ENCODE assay signal across 8 mouse cellular contexts in genomic region chr2:120608830-120609723, GRCm38 (mm10). TPM values are rescaled to one million over a fixed set of nuclear protein-coding genes. Genes with fewer than 3 reads are reported as not detected.
DNase-seq lines count a peak whose midpoint lies in the region; ATAC-seq lines count a peak whose summit lies in the region.

Gene Haus2 (plus strand): TSS chr2:120609383.
Gene Lrrc57 (minus strand): TSS chr2:120609520.

- peak; percentile 94 for DNase-seq in CD4-positive helper T cell, adult 2 months (ENCODE audit: low read depth, low spot score)
- peak; percentile 74 for DNase-seq in brain, embryonic 18.5 days (ENCODE audit: low read depth, low spot score)
- DNase-seq in kidney, postnatal 14 days = peak; percentile 94
- peak; percentile 88 for DNase-seq in liver, embryonic 13.5 days
- DNase-seq in neural tube, embryonic 10.5 days (ENCODE audit: extremely low spot score, low spot score) = peak; percentile 96

- peak within 1 kb of the TSS; percentile 81 for H3K4me2 ChIP-seq in heart, embryonic 14.5 days (ENCODE audit: low read length)
- H3K4me2 ChIP-seq in liver, embryonic 13.5 days = peak within 1 kb of the TSS; percentile 72
- H3K4me2 ChIP-seq in stomach, embryonic 16.5 days (ENCODE audit: low read depth, low read length) = peak within 1 kb of the TSS; percentile 93

- H3K27me3 ChIP-seq in heart, embryonic 14.5 days (ENCODE audit: control insufficient read depth, insufficient read depth, low read length) = no peaks in the 10 kb centered on the region
- H3K27me3 ChIP-seq in liver, embryonic 13.5 days = no peaks in the 10 kb centered on the region
- no peaks in the 10 kb centered on the region for H3K27me3 ChIP-seq in stomach, embryonic 16.5 days (ENCODE audit: control insufficient read depth, insufficient read depth, low read length)

- H3K27ac ChIP-seq in heart, embryonic 14.5 days (replicated peaks in 1 of 2; ENCODE audit: control insufficient read depth in 1 of 2, insufficient read depth in 1 of 2, low read depth in 2 of 2, low read length in 2 of 2) = peak within 1 kb of the TSS; percentile 86 to 90
- peak within 1 kb of the TSS; percentile 96 for H3K27ac ChIP-seq in liver, embryonic 13.5 days
- peak within 1 kb of the TSS; percentile 94 for H3K27ac ChIP-seq in stomach, embryonic 16.5 days (ENCODE audit: low read length)

- peak; percentile 92 for ATAC-seq in erythroid progenitor cell, adult 5-6 weeks (replicated peaks; ENCODE audit: low FRiP score, poor library complexity, severe bottlenecking)
- ATAC-seq in heart, embryonic 14.5 days (ENCODE audit: insufficient number of reproducible peaks, insufficient read depth, low FRiP score, low read depth) = peak; percentile 95
- ATAC-seq in liver, embryonic 13.5 days (ENCODE audit: low read depth) = peak; percentile 96
- peak; percentile 97 for ATAC-seq in stomach, embryonic 16.5 days (ENCODE audit: insufficient read depth, low FRiP score)

- peaks cover 27% of the 10 kb centered on the region for H3K36me3 ChIP-seq in heart, embryonic 14.5 days (ENCODE audit: control insufficient read depth, insufficient read depth, low read length)
- peaks cover 28% of the 10 kb centered on the region for H3K36me3 ChIP-seq in liver, embryonic 13.5 days
- H3K36me3 ChIP-seq in stomach, embryonic 16.5 days (ENCODE audit: control insufficient read depth, insufficient read depth, low read length) = peaks cover 6% of the 10 kb centered on the region; the same call in 1 of the 2 replicates

- peak within 1 kb of the TSS; percentile 78 for H3K9ac ChIP-seq in heart, embryonic 14.5 days (ENCODE audit: low read length)
- H3K9ac ChIP-seq in liver, embryonic 13.5 days = peak within 1 kb of the TSS; percentile 89
- H3K9ac ChIP-seq in stomach, embryonic 16.5 days (ENCODE audit: low read length) = peak within 1 kb of the TSS; percentile 94

- WGBS in heart, embryonic 14.5 days = under 1% methylated on average over 52 of the region's 52 CpGs
- under 1% methylated on average over 52 of the region's 52 CpGs for whole genome bisulfite sequencing in liver, embryonic 13.5 days (ENCODE audit: insufficient replicate concordance)
- under 1% methylated on average over 52 of the region's 52 CpGs for WGBS in stomach, embryonic 16.5 days

- peaks cover 0 to 17% of the 10 kb centered on the region in 2 experiments; a peak in 2 of 4 replicates for H3K4me1 ChIP-seq in heart, embryonic 14.5 days (ENCODE audit: control insufficient read depth in 2 of 2, insufficient read depth in 2 of 2, low read length in 2 of 2)
- peaks cover 32% of the 10 kb centered on the region for H3K4me1 ChIP-seq in liver, embryonic 13.5 days (replicated peaks)
- peaks cover 7% of the 10 kb centered on the region for H3K4me1 ChIP-seq in stomach, embryonic 16.5 days (ENCODE audit: control insufficient read depth, insufficient read depth, low read length)

- H3K9me3 ChIP-seq in heart, embryonic 14.5 days (ENCODE audit: control insufficient read depth, low read length) = no peaks in the 10 kb centered on the region
- H3K9me3 ChIP-seq in liver, embryonic 13.5 days (replicated peaks) = no peaks in the 10 kb centered on the region
- no peaks in the 10 kb centered on the region for H3K9me3 ChIP-seq in stomach, embryonic 16.5 days (replicated peaks; ENCODE audit: control insufficient read depth, low read length)

- H3K4me3 ChIP-seq in heart, embryonic 14.5 days (ENCODE audit: control insufficient read depth in 1 of 2, insufficient read depth in 1 of 2, low read depth in 1 of 2, low read length in 2 of 2) = peak within 1 kb of the TSS; percentile 73 to 81
- peak within 1 kb of the TSS; percentile 86 for H3K4me3 ChIP-seq in liver, embryonic 13.5 days (replicated peaks)
- peak within 1 kb of the TSS; percentile 95 for H3K4me3 ChIP-seq in stomach, embryonic 16.5 days (replicated peaks; ENCODE audit: low read length)

RNA-seq across cellular contexts. Expression of gene Haus2, which starts in this region (rescaled TPM):
- total RNA-seq in erythroid progenitor cell, adult 5-6 weeks (2015; ENCODE audit: low replicate concordance) = 2.5 and 16.9 TPM in 2 replicates
- 8.4 and 11.9 TPM in 2 replicates for total RNA-seq in erythroid progenitor cell, adult 5-6 weeks (2017; ENCODE audit: low replicate concordance)
- 19.7 and 21.9 TPM in 2 replicates for polyA plus RNA-seq in heart, embryonic 14.5 days (2014; fragmentation: Nextera tagmentation; extraction: Ambion mirVana)
- polyA plus RNA-seq in liver, embryonic 13.5 days (2015; fragmentation: Nextera tagmentation; extraction: Ambion mirVana) = 17.6 and 19.1 TPM in 2 replicates
- polyA plus RNA-seq in stomach, embryonic 16.5 days (2015; fragmentation: Nextera tagmentation; extraction: Ambion mirVana) = 17.6 and 20.5 TPM in 2 replicates

RNA-seq across cellular contexts. Expression of gene Lrrc57, which starts in this region (rescaled TPM):
- total RNA-seq in erythroid progenitor cell, adult 5-6 weeks (2015; ENCODE audit: low replicate concordance) = 10.5 and 33.9 TPM in 2 replicates
- total RNA-seq in erythroid progenitor cell, adult 5-6 weeks (2017; ENCODE audit: low replicate concordance) = 12.3 and 30.9 TPM in 2 replicates
- polyA plus RNA-seq in heart, embryonic 14.5 days (2014; fragmentation: Nextera tagmentation; extraction: Ambion mirVana) = 22.0 and 22.9 TPM in 2 replicates
- 14.2 and 15.6 TPM in 2 replicates for polyA plus RNA-seq in liver, embryonic 13.5 days (2015; fragmentation: Nextera tagmentation; extraction: Ambion mirVana)
- polyA plus RNA-seq in stomach, embryonic 16.5 days (2015; fragmentation: Nextera tagmentation; extraction: Ambion mirVana) = 18.4 and 20.9 TPM in 2 replicates

Comparison
In these comparisons a context has a peak if more than half of its experiments do, and no peak if none do; other contexts are left out.
1. Peak in every context shown above with its lines: DNase-seq, ATAC-seq, H3K4me3 ChIP-seq and H3K27ac ChIP-seq.